8 mouse cellular contexts compared by ENCODE assay signal in genomic region chr16:21778293-21778866, GRCm38 (mm10). TPM values are rescaled to one million over a fixed set of nuclear protein-coding genes. Genes with fewer than 3 reads are reported as not detected.
A peak's percentile ranks its signal among the peaks of the same experiment; 100 is the strongest.
DNase-seq lines count a peak whose midpoint lies in the region; ATAC-seq and TF ChIP-seq lines count a peak whose summit lies in the region.

No protein-coding gene starts in this region.

- peak overlapping the region; percentile 39 to 67; a peak in 3 of 4 replicates for H3K4me3 ChIP-seq in ES-E14 (ENCODE audit: insufficient read depth in 1 of 2, low read depth in 1 of 2, low read length in 2 of 2, poor library complexity in 1 of 2, severe bottlenecking in 1 of 2)
- H3K4me3 ChIP-seq in forebrain, embryonic 13.5 days, result 0 out of 2 replicates have a peak overlapping the region, but pooled peaks have one; percentile 6
- H3K4me3 ChIP-seq in kidney, postnatal 0 days (replicated peaks; ENCODE audit: low read depth, low read length), result no peak overlapping the region
- H3K4me3 ChIP-seq in midbrain, embryonic 12.5 days, result peak overlapping the region; percentile 19; the same call in 1 of the 2 replicates

- no peaks in the 10 kb centered on the region for H3K36me3 ChIP-seq in ES-E14 (ENCODE audit: control insufficient read depth, insufficient read depth, low read length, poor library complexity, severe bottlenecking)
- no peaks in the 10 kb centered on the region for H3K36me3 ChIP-seq in forebrain, embryonic 13.5 days (ENCODE audit: poor library complexity, severe bottlenecking)
- H3K36me3 ChIP-seq in kidney, postnatal 0 days (ENCODE audit: insufficient read depth, low read length), result no peaks in the 10 kb centered on the region
- H3K36me3 ChIP-seq in midbrain, embryonic 12.5 days, result no peaks in the 10 kb centered on the region

- no peak for ATAC-seq in forebrain, embryonic 13.5 days
- no peak for ATAC-seq in kidney, postnatal 0 days (replicated peaks; ENCODE audit: low FRiP score, low read depth)
- no peak for ATAC-seq in midbrain, embryonic 12.5 days (ENCODE audit: low FRiP score, low read depth)

- H3K9ac ChIP-seq in ES-E14 (ENCODE audit: insufficient read depth, low read depth, low read length, poor library complexity, severe bottlenecking), result no peak overlapping the region; the same call in 1 of the 2 replicates
- H3K9ac ChIP-seq in forebrain, embryonic 13.5 days, result no peak overlapping the region
- H3K9ac ChIP-seq in kidney, postnatal 0 days (ENCODE audit: low read depth, low read length), result no peak overlapping the region
- no peak overlapping the region for H3K9ac ChIP-seq in midbrain, embryonic 12.5 days (replicated peaks)

- no peak overlapping the region for H3K27ac ChIP-seq in ES-E14 (ENCODE audit: insufficient read depth, low read depth, low read length, poor library complexity, severe bottlenecking)
- no peak overlapping the region for H3K27ac ChIP-seq in forebrain, embryonic 13.5 days
- H3K27ac ChIP-seq in kidney, postnatal 0 days, result no peak overlapping the region
- no peak overlapping the region for H3K27ac ChIP-seq in midbrain, embryonic 12.5 days (replicated peaks)

- in situ Hi-C loops in ES-E14 (cut with MboI; ENCODE audit: low sequenced_read_pairs in 2 of 2, unreplicated experiment in 2 of 2), result no loop called here

- no peaks in the 10 kb centered on the region for H3K4me1 ChIP-seq in ES-E14 (ENCODE audit: control insufficient read depth in 2 of 2, insufficient read depth in 2 of 2, low read length in 2 of 2, poor library complexity in 1 of 2)
- H3K4me1 ChIP-seq in forebrain, embryonic 13.5 days, result no peaks in the 10 kb centered on the region
- H3K4me1 ChIP-seq in kidney, postnatal 0 days (replicated peaks; ENCODE audit: insufficient read depth, low read length), result no peaks in the 10 kb centered on the region
- no peaks in the 10 kb centered on the region for H3K4me1 ChIP-seq in midbrain, embryonic 12.5 days

- H3K27me3 ChIP-seq in forebrain, embryonic 13.5 days, result no peaks in the 10 kb centered on the region
- H3K27me3 ChIP-seq in kidney, postnatal 0 days (ENCODE audit: insufficient read depth, low read length), result no peaks in the 10 kb centered on the region
- H3K27me3 ChIP-seq in midbrain, embryonic 12.5 days, result no peaks in the 10 kb centered on the region

- DNase-seq in B cell, adult 2 months, result peak; percentile 19 to 27
- no peak for DNase-seq in ES-E14 (ENCODE audit: low read depth, low spot score)
- DNase-seq in kidney, postnatal 0 days (ENCODE audit: low spot score), result peak; percentile 43
- DNase-seq in cerebellum, postnatal 36 days, result no peak
- DNase-seq in spleen, postnatal 4 days (ENCODE audit: low spot score in 2 of 2), result no peak
- DNase-seq in cerebellum, adult 11-12 months, result no peak

- 38% methylated on average over 3 of the region's 3 CpGs for WGBS in forebrain, embryonic 13.5 days
- WGBS in kidney, postnatal 0 days, result 46% methylated on average over 3 of the region's 3 CpGs
- 46% methylated on average over 3 of the region's 3 CpGs for WGBS in midbrain, embryonic 12.5 days

- no peak for TF ChIP-seq CTCF in kidney, postnatal 0 days (IDR thresholded peaks at IDR 0.05; ENCODE audit: low read depth)

- H3K4me2 ChIP-seq in forebrain, embryonic 13.5 days, result peak overlapping the region; percentile 28
- peak overlapping the region; percentile 8 for H3K4me2 ChIP-seq in kidney, postnatal 0 days (ENCODE audit: low read length)
- peak overlapping the region; percentile 21 for H3K4me2 ChIP-seq in midbrain, embryonic 12.5 days (replicated peaks)

- no peaks in the 10 kb centered on the region for H3K9me3 ChIP-seq in ES-E14 (ENCODE audit: control insufficient read depth, insufficient read depth, low read depth, low read length)
- no peaks in the 10 kb centered on the region for H3K9me3 ChIP-seq in forebrain, embryonic 13.5 days (replicated peaks)
- H3K9me3 ChIP-seq in kidney, postnatal 0 days (replicated peaks; ENCODE audit: low read length), result no peaks in the 10 kb centered on the region
- no peaks in the 10 kb centered on the region for H3K9me3 ChIP-seq in midbrain, embryonic 12.5 days

TF ChIP-seq in ES-E14, 5 proteins besides CTCF, POLR2A, EP300 and RAD21:
- TF ChIP-seq CHD2 (IDR thresholded peaks at IDR 0.05; ENCODE audit: low read depth, low read length), result no peak
- peak; percentile 92 for TF ChIP-seq HCFC1 (IDR thresholded peaks at IDR 0.05; ENCODE audit: borderline replicate concordance, insufficient read depth, low read length)
- TF ChIP-seq ZC3H11A (IDR thresholded peaks at IDR 0.05; ENCODE audit: borderline replicate concordance, low read depth, low read length), result no peak
- TF ChIP-seq MAFK (IDR thresholded peaks at IDR 0.05; ENCODE audit: insufficient read depth, low read depth, low read length), result no peak
- TF ChIP-seq ZNF384 (IDR thresholded peaks at IDR 0.05; ENCODE audit: low read depth, low read length), result no peak

RNA-seq across cellular contexts. Expression of gene Ehhadh, which starts 9.2 kb away (rescaled TPM):
- 1.2 and 1.5 TPM in 2 replicates for total RNA-seq in ES-E14 (2012; rRNA removed)
- 0.59 and 0.61 TPM in 2 replicates for polyA plus RNA-seq in forebrain, embryonic 13.5 days (2015; fragmentation: Nextera tagmentation; extraction: Ambion mirVana)
- 16.5 and 17.8 TPM in 2 replicates for polyA plus RNA-seq in kidney, postnatal 0 days (2015; fragmentation: Nextera tagmentation; extraction: Ambion mirVana)
- polyA plus RNA-seq in midbrain, embryonic 12.5 days (2016; fragmentation: Nextera tagmentation; extraction: Ambion mirVana), result 1.9 and 2.0 TPM in 2 replicates

RNA-seq across cellular contexts. Expression of gene Map3k13, which starts 15.8 kb away (rescaled TPM):
- total RNA-seq in ES-E14 (2012; rRNA removed), result 0.36 and 0.53 TPM in 2 replicates
- polyA plus RNA-seq in forebrain, embryonic 13.5 days (2015; fragmentation: Nextera tagmentation; extraction: Ambion mirVana), result 4.3 and 4.5 TPM in 2 replicates
- polyA plus RNA-seq in kidney, postnatal 0 days (2015; fragmentation: Nextera tagmentation; extraction: Ambion mirVana), result 0.53 and 0.66 TPM in 2 replicates
- 8.0 and 9.3 TPM in 2 replicates for polyA plus RNA-seq in midbrain, embryonic 12.5 days (2016; fragmentation: Nextera tagmentation; extraction: Ambion mirVana)

Comparison
In these comparisons a context has a peak if more than half of its experiments do, and no peak if none do; other contexts are left out.
1. DNase-seq: peak in B cell, adult 2 months (2 of 2) and kidney, postnatal 0 days (single experiment); none in ES-E14 (single experiment), cerebellum, postnatal 36 days (0 of 2), spleen, postnatal 4 days (0 of 2) and cerebellum, adult 11-12 months (single experiment).
2. Peak in every context shown above with its lines, with median percentiles within 50 percentile points of each other: H3K4me2 ChIP-seq.